Mouse (Mus musculus): Measurements from ENCODE around the gene Hoxa11.

DNA sequence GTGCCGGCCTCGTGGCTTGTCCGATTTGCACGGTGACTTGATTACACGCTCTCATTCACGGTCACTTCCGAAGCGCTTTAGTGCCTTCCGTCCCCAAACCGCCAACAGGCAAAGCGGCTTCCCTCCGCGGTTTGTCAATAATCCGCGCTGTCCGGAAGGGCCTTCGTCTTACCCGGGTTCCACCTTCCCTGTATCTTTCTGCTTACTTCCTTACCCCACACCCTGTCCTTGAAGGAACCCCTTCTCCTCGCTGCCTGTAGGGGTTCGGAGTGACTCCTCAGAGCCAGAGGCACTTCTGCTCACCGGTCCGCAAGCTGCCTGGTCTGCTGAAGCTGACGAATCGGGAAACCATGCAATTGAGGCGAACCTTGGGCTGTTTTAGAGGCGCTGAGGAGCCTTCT is 793 bp upstream of the Hoxa11 start:
- TF ChIP-seq CTCF (IDR thresholded peaks at IDR 0.05) (no peak), EP300 (IDR thresholded peaks at IDR 0.05) (no peak)
